Mouse (Mus musculus) liver, adult 2 months (tissue): ENCODE data around the gene Nalcn. TPM values are rescaled to one million over a fixed set of nuclear protein-coding genes. Genes with fewer than 3 reads are reported as not detected.
"Not testable (repeated sequence)": the region's sequence is repeated elsewhere in the genome, so short reads cannot be mapped to it uniquely, and the experiment has no call there.

ENCODE experiments used
- DNase-seq: peaks from one replicate; pipeline ENCODE4 v3.0.0-alpha.2; 2011; ENCODE audit warnings: low read depth, low spot score; ENCODE audit errors: extremely low read depth
- H3K27ac ChIP-seq: fragments of 200-500 bp; replicated peaks from 2 replicates; pipeline ENCODE4 v1.5.1; 2012; ENCODE audit warnings: low read depth, mild to moderate bottlenecking, control low read depth, inconsistent platforms, low read length; ENCODE audit not compliant: insufficient read depth
- H3K27me3 ChIP-seq: fragments of 200-500 bp; 2 replicates; pipeline ENCODE4 v1.6.1; 2012; ENCODE audit warnings: mild to moderate bottlenecking, moderate library complexity, low read length, inconsistent platforms; ENCODE audit not compliant: control insufficient read depth, insufficient read depth
- H3K36me3 ChIP-seq: fragments of 200-500 bp; 2 replicates; pipeline ENCODE4 v1.6.1; 2012; ENCODE audit warnings: low read length, inconsistent platforms; ENCODE audit not compliant: control insufficient read depth, insufficient read depth
- H3K4me1 ChIP-seq: fragments of 200-500 bp; 2 replicates; pipeline ENCODE4 v1.6.1; 2011; ENCODE audit warnings: low read length; ENCODE audit not compliant: control insufficient read depth, insufficient read depth
- H3K4me3 ChIP-seq: fragments of 200-500 bp; 2 replicates; pipeline ENCODE4 v1.5.1; 2011; ENCODE audit warnings: low read depth, mild to moderate bottlenecking, control low read depth, low read length, moderate library complexity; ENCODE audit not compliant: insufficient read depth
- H3K79me2 ChIP-seq: fragments of 200-500 bp; 2 replicates; pipeline ENCODE4 v1.6.1; 2012; ENCODE audit warnings: inconsistent platforms, mild to moderate bottlenecking, low read length, moderate library complexity; ENCODE audit not compliant: control insufficient read depth, insufficient read depth
- H3K9ac ChIP-seq: fragments of 200-500 bp; 2 replicates; pipeline ENCODE4 v1.6.1; 2012; ENCODE audit warnings: low read depth, mild to moderate bottlenecking, control low read depth, inconsistent platforms, low read length
- CTCF ChIP-seq: fragments of 200-500 bp; IDR thresholded peaks from 2 replicates; pipeline ENCODE4 v1.5.1; 2011; ENCODE audit warnings: low read depth, low read length, control low read depth
- POLR2A ChIP-seq: fragments of 200-500 bp; IDR thresholded peaks from 2 replicates; pipeline ENCODE4 v1.6.1; 2011; ENCODE audit warnings: low read length, control low read depth; ENCODE audit not compliant: insufficient read depth; ENCODE audit errors: extremely low read depth
- WGBS: fragments of 180-500 bp; shearing (Covaris S2); methylation state at CpG from one replicate; pipeline ENCODE4 v1.1.7; 2018; 5-methylcytosine and 5-hydroxymethylcytosine counted together
- polyA plus RNA-seq: library from polyadenylated mRNA; depleted of rRNA; stranded (reverse); fragments of >200 nt; gene quantifications from 2 replicates; pipeline ENCODE4 v1.2.3, GENCODE M21; 2012; rRNA removed
- total RNA-seq: library from RNA; depleted of rRNA; stranded (reverse); fragments of >200 nt; gene quantifications from 2 replicates; pipeline ENCODE4 v1.2.3, GENCODE M21; 2014; rRNA removed

Nalcn gene
- total RNA-seq (under 0.01 and 0.07 TPM in 2 replicates), polyA plus RNA-seq (not detected in 2 replicates)

DNA sequence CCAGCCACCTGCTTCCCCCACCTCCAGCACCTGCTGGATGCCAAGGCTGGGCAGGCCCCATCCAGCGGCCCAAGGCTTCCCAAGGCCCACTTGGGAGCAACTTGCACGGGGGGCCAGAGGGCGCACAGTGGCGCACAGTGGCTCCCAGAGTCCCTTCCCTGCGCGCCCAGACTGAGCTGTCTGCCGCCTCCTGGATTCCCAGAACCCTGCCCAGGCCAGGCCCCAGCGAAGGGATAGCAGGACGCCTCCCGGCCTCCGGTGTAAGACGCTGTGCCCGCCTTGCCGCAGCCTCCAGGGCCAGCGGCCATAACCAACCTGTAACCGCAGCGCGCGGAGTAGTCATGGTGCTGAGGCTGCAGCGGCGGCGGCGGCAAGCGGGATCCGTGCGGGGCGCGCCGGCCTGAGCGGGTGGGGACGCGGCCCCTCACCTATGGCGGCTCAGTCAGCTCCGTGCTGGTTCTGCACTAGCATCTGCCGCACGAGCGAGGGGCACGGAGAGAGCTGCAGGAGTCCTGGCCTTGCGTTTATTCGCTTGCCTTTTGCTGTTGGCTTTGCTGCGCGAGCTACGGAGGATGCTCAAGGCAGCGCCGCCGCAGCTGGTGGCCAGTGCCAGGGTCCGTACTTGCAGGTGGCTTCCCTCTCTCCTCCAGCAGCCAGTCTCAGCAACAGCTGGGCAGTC, at the start of gene Nalcn:
Gene Nalcn, minus strand, starts transcription at position 644 of the 679 bp plus-strand sequence.
- peaks cover 6% of the 10 kb centered on the region for H3K27me3 ChIP-seq
- no peaks in the 10 kb centered on the region for H3K36me3 ChIP-seq
- no peak for DNase-seq
- no peak within 1 kb of the TSS for H3K4me3 ChIP-seq
- H3K9ac ChIP-seq, result no peak within 1 kb of the TSS
- H3K4me1 ChIP-seq, result no peaks in the 10 kb centered on the region
- 3% methylated on average over 47 of the region's 47 CpGs for WGBS
- no peak for TF ChIP-seq CTCF
- TF ChIP-seq POLR2A, result no peak
- H3K79me2 ChIP-seq, result no peaks in the 10 kb centered on the region
- H3K27ac ChIP-seq, result no peak within 1 kb of the TSS

DNA sequence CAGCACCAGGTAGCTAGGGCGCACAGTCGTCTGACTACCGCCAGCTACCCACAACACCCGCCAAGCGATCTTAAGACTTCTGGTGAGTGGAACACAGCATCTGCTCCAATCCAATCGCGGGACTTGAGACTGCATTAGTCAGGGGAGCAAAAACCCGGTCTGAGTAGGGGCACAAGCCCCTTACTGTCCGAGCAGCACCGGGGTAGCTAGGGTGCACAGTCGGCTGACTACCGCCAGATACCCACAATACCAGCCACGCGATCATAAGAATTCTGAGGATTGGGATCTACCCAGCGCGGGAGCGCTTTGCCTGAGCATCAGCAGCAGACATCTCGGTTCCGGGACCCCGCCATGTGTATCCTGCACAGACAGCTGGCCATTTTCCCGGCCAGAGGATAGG, 44.1 kb upstream of the Nalcn start:
- not testable (repeated sequence) for H3K27ac ChIP-seq, H3K79me2 ChIP-seq, H3K4me1 ChIP-seq, H3K36me3 ChIP-seq, H3K9ac ChIP-seq, DNase-seq, H3K4me3 ChIP-seq, H3K27me3 ChIP-seq
- 56% methylated on average over 21 of the region's 21 CpGs for WGBS

DNA sequence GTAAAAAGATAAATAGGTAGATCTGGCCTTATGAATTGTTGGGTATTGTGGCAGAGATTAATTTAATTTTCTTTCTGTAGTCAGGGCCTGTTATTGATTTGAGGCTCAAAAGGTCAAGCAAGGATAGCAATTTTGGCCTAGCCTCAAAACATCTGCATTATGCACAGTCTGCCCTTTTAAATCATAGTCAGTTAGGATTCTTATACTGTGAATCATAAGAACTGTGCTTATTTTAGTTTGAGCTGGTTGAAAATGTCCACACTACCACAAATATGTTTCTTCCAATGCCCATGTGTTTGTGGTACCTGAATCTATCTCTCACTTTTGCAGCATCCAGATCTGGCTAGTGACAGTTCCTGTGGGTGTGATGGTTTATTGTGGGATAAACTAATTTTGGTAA, 37.5 kb upstream of the Nalcn start:
- Histone ChIP-seq H3K36me3 (no peaks in the 10 kb centered on the region), H3K4me1 (no peaks in the 10 kb centered on the region), H3K27me3 (no peaks in the 10 kb centered on the region), H3K4me3 (no peak overlapping the region), H3K27ac (no peak overlapping the region), H3K9ac (no peak overlapping the region), H3K79me2 (no peaks in the 10 kb centered on the region)
- no peak for TF ChIP-seq POLR2A
- TF ChIP-seq CTCF, result no peak
- no peak for DNase-seq

DNA sequence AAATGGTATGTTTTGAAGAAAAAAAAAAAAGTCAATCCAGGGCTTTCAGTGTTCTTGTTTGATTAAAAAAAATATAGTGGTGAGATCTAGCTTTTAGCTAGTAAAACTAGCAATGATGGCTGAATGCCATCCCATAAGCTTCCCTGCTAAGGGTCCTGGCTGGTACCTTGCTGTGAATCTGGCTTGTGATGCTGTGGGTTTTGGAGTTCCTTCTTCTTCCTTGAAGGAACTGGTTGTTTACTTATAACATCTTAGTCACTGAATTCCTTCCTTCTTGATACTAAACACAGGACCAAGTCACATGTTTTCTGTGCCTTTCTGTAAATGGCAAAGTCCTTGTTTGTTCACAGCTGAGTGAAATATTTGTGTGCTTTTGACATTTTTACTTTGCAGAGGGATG, 36.3 kb upstream of the Nalcn start:
- H3K4me3 ChIP-seq, result no peak overlapping the region
- no peaks in the 10 kb centered on the region for H3K36me3 ChIP-seq
- H3K27ac ChIP-seq, result no peak overlapping the region
- no peak for DNase-seq
- no peak overlapping the region for H3K9ac ChIP-seq
- no peaks in the 10 kb centered on the region for H3K79me2 ChIP-seq
- H3K4me1 ChIP-seq, result no peaks in the 10 kb centered on the region
- H3K27me3 ChIP-seq, result no peaks in the 10 kb centered on the region
- TF ChIP-seq POLR2A (no peak), CTCF (no peak)

DNA sequence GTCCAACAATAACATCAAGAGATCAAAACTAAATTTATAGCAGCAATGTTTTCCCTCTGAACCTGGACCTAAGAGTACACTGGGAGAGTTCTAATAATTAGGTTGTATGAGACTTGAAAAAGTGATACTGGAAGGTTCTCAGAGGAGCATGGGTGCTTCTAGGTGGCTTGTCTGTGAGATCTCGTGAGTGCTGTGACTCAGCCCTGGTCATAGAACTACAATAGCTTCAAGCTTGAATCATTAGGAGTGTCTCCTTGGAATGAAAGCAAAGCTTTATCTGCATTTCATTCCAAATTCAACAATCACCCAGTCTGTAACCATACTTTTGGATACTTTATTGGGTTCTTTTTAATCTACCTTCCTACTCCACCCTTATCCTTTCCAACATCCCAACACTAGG, 35.4 kb upstream of the Nalcn start:
- DNase-seq, result no peak
- Histone ChIP-seq H3K79me2 (no peaks in the 10 kb centered on the region), H3K9ac (no peak overlapping the region), H3K36me3 (no peaks in the 10 kb centered on the region), H3K27ac (no peak overlapping the region), H3K27me3 (no peaks in the 10 kb centered on the region), H3K4me3 (no peak overlapping the region), H3K4me1 (no peaks in the 10 kb centered on the region)
- no peak for TF ChIP-seq CTCF
- TF ChIP-seq POLR2A, result no peak
- WGBS, result 41% methylated on average over 1 of the region's 1 CpGs

DNA sequence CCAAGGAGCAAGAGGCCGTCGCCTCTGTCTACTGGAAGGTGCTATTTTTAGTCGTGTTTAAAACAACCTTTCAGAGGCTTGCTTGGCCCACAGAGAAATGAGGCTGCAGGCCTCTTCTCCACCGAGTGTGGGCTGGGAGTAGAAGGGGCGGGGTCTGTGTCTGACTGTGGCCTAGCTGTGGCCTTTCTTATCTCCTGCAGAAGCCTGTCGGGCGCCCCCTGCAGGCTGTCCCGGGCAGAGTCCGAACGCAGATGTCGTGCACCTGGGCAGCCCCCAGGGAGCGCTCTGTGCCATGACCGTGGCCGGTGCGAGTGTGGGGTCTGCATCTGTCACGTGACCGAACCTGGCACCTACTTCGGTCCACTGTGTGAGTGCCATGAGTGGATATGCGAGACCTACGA, 34.1 kb upstream of the Nalcn start:
- DNase-seq, result no peak
- 20% methylated on average over 20 of the region's 20 CpGs for WGBS
- no peak overlapping the region for H3K4me3 ChIP-seq
- no peaks in the 10 kb centered on the region for H3K36me3 ChIP-seq
- H3K79me2 ChIP-seq, result no peaks in the 10 kb centered on the region
- no peaks in the 10 kb centered on the region for H3K27me3 ChIP-seq
- no peaks in the 10 kb centered on the region for H3K4me1 ChIP-seq
- no peak overlapping the region for H3K9ac ChIP-seq
- TF ChIP-seq POLR2A (no peak), CTCF (no peak)
- H3K27ac ChIP-seq, result no peak overlapping the region
